Mouse (Mus musculus): ENCODE data around the gene Eipr1. TPM values are rescaled to one million over a fixed set of nuclear protein-coding genes. Genes with fewer than 3 reads are reported as not detected.

Gene Eipr1
- polyA plus RNA-seq, 1 experiment from 2014 or later: 77.0 TPM

DNA sequence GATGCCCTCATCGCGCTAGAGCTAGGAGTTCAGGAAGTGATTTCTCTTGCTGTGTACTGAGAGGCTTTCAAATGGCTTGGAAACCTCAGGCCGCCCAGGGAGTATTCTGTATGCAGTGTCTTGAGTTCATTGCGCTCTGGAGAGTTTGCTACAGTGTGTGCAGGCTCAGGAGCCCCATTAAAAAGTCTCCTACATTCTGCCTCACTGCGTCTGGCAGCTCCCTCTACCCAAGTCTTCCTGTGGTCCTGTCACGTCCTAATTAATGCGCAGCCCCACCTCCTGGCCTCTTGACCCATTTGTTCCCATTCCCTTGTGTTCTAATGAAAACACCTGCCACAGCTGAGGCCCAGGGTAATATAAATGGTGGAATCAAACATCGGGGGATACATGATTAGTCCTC lies 33.3 kb downstream of the Eipr1 start:
- H3K4me2 ChIP-seq (ENCODE audit: low read length): no peak overlapping the region
- no peaks in the 10 kb centered on the region for H3K27me3 ChIP-seq (ENCODE audit: control insufficient read depth, insufficient read depth, low read length)
- ATAC-seq (ENCODE audit: low FRiP score, low TSS enrichment) (no peak; the same call in 1 of the 2 replicates), DNase-seq (peak; percentile 17)
- WGBS: 25% methylated on average over 8 of the region's 8 CpGs
- H3K4me3 ChIP-seq (replicated peaks; ENCODE audit: low read depth, low read length): no peak overlapping the region
- H3K9me3 ChIP-seq (ENCODE audit: control insufficient read depth, low read length): no peaks in the 10 kb centered on the region
- H3K27ac ChIP-seq (replicated peaks; ENCODE audit: low read depth, low read length): peak overlapping the region; percentile 33; the same call in 1 of the 2 replicates
- H3K9ac ChIP-seq (replicated peaks; ENCODE audit: low read length): no peak overlapping the region; the same call in 1 of the 2 replicates
- H3K36me3 ChIP-seq (ENCODE audit: control insufficient read depth, insufficient read depth, low read length): no peaks in the 10 kb centered on the region
- peaks cover 14% of the 10 kb centered on the region for H3K4me1 ChIP-seq (ENCODE audit: control insufficient read depth, insufficient read depth, low read length)

DNA sequence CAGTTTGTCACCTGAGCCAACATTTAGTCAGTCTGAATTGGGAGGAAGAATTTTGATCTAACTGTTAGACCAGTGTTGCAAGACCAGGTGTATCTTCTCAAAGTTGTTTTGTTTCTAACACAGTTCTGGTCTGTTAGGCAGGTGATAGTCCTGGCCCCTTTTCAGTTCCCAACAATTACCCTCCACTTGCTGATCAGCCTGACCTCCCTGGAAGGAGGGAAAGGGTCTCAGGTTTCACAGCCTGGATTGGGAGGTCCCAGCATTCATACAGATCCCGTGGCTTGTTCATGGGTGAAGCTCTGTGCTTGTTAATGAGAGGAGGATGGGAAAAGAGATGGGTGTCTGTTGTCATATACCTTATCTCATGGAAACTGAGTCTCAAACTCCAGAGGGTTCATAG lies 33.7 kb downstream of the Eipr1 start:
- Histone ChIP-seq H3K4me3 (replicated peaks; ENCODE audit: low read depth, low read length) (no peak overlapping the region), H3K9ac (replicated peaks; ENCODE audit: low read length) (no peak overlapping the region), H3K27ac (replicated peaks; ENCODE audit: low read depth, low read length) (no peak overlapping the region), H3K4me1 (ENCODE audit: control insufficient read depth, insufficient read depth, low read length) (peaks cover 14% of the 10 kb centered on the region), H3K36me3 (ENCODE audit: control insufficient read depth, insufficient read depth, low read length) (no peaks in the 10 kb centered on the region), H3K4me2 (ENCODE audit: low read length) (no peak overlapping the region), H3K27me3 (ENCODE audit: control insufficient read depth, insufficient read depth, low read length) (no peaks in the 10 kb centered on the region), H3K9me3 (ENCODE audit: control insufficient read depth, low read length) (no peaks in the 10 kb centered on the region)
- 0% methylated on average over 1 of the region's 1 CpGs for WGBS
- ATAC-seq (ENCODE audit: low FRiP score, low TSS enrichment) (no peak), DNase-seq (no peak)

DNA sequence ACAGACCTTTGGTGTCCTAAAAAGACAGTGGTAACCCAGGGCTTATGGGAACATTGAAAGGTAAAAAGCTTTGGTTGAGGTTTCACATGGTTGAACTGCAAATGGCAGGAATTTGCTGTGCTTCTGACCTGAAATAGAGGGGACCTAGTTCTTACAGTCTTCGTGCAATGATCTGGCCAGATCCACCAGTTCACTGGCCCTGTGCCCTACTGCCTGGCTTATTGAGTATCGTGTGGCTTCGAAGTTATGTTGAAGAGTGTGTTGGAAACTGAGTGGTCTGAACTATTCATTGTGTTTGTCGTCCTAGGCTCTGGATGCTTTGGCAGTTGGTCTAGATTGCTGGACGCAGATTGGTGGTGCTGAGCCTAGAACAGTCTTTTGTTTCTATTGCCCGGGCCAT lies 34.7 kb downstream of the Eipr1 start:
- DNase-seq: no peak
- Histone ChIP-seq H3K27me3 (ENCODE audit: control insufficient read depth, insufficient read depth, low read length) (no peaks in the 10 kb centered on the region), H3K4me2 (ENCODE audit: low read length) (no peak overlapping the region), H3K36me3 (ENCODE audit: control insufficient read depth, insufficient read depth, low read length) (no peaks in the 10 kb centered on the region), H3K27ac (replicated peaks; ENCODE audit: low read depth, low read length) (no peak overlapping the region), H3K9me3 (ENCODE audit: control insufficient read depth, low read length) (no peaks in the 10 kb centered on the region), H3K4me1 (ENCODE audit: control insufficient read depth, insufficient read depth, low read length) (peaks cover 14% of the 10 kb centered on the region), H3K9ac (replicated peaks; ENCODE audit: low read length) (no peak overlapping the region), H3K4me3 (replicated peaks; ENCODE audit: low read depth, low read length) (no peak overlapping the region)
- WGBS: 93% methylated on average over 6 of the region's 6 CpGs
- ATAC-seq (ENCODE audit: low FRiP score, low TSS enrichment): no peak

DNA sequence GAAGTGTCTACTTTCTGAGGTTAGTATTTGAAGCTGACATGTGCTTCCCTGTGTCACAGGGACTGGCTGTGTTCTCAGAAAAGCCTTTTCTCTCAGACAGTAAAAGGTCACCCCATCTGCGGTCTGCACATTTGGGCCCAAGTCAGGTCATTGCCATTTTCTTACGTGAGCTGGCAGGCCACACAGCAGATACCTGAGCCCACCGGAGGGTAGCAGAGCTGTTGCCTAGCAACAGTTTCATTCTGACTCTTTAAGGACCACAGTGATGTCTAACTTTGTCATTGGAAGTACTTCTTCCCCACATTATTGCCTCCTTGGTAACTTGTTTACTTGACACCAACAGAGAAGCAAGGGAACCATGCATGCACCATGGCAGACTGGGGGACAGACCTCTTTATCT lies 41.0 kb downstream of the Eipr1 start:
- H3K9ac ChIP-seq (replicated peaks; ENCODE audit: low read length): no peak overlapping the region
- ATAC-seq (ENCODE audit: low FRiP score, low TSS enrichment): no peak
- no peaks in the 10 kb centered on the region for H3K36me3 ChIP-seq (ENCODE audit: control insufficient read depth, insufficient read depth, low read length)
- 64% methylated on average over 3 of the region's 3 CpGs for WGBS
- no peak overlapping the region for H3K4me3 ChIP-seq (replicated peaks; ENCODE audit: low read depth, low read length)
- H3K4me2 ChIP-seq (ENCODE audit: low read length): no peak overlapping the region
- H3K27ac ChIP-seq (replicated peaks; ENCODE audit: low read depth, low read length): no peak overlapping the region; the same call in 1 of the 2 replicates
- peaks cover 4% of the 10 kb centered on the region; the same call in 1 of the 2 replicates for H3K4me1 ChIP-seq (ENCODE audit: control insufficient read depth, insufficient read depth, low read length)
- peak; percentile 50 for DNase-seq
- no peaks in the 10 kb centered on the region for H3K27me3 ChIP-seq (ENCODE audit: control insufficient read depth, insufficient read depth, low read length)
- H3K9me3 ChIP-seq (ENCODE audit: control insufficient read depth, low read length): no peaks in the 10 kb centered on the region

DNA sequence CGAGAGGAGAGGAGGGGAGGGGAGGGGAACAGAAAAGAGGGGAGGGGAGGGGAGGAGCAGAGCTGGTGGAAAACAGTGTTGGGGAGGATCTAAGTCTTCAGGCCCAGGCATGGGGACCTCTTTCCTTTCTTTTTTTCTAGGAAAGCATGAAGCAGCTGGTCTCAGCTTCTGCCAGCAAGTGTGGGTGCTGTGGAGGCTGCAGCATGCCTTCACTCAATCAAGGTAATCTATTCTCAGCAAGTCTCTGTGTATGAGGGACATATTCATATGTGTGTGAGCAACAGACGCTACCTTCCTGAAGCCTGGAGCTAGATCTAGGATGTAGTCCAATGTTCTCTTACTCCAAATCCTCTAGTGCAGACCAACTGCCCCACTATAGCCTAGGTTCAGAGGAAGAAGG lies 42.1 kb downstream of the Eipr1 start:
- H3K9me3 ChIP-seq (ENCODE audit: control insufficient read depth, low read length): no peaks in the 10 kb centered on the region
- H3K27ac ChIP-seq (replicated peaks; ENCODE audit: low read depth, low read length): no peak overlapping the region
- peaks cover 4% of the 10 kb centered on the region; the same call in 1 of the 2 replicates for H3K4me1 ChIP-seq (ENCODE audit: control insufficient read depth, insufficient read depth, low read length)
- no peaks in the 10 kb centered on the region for H3K27me3 ChIP-seq (ENCODE audit: control insufficient read depth, insufficient read depth, low read length)
- DNase-seq (no peak), ATAC-seq (ENCODE audit: low FRiP score, low TSS enrichment) (no peak)
- no peak overlapping the region for H3K9ac ChIP-seq (replicated peaks; ENCODE audit: low read length)
- no peak overlapping the region for H3K4me2 ChIP-seq (ENCODE audit: low read length)
- WGBS: 59% methylated on average over 2 of the region's 2 CpGs
- H3K36me3 ChIP-seq (ENCODE audit: control insufficient read depth, insufficient read depth, low read length): no peaks in the 10 kb centered on the region
- H3K4me3 ChIP-seq (replicated peaks; ENCODE audit: low read depth, low read length): no peak overlapping the region

DNA sequence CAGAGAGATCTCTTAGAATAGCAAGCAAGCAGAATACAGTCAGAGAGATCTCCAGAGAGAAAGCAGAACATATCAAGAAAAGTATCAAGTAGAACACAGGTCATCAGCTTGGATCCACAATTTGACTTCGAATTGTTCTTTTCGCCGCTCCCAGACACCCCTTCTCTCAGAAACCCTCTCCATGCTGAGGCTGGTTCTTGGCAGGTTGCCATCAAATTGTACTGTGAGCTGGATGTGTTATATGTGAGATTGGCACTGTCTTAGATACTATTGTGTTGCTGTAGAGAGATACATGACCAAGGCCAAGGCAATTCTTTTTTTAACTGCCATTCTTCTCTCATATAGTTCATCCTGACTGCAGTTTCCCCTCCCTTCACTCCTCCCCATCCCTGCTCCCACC lies 43.4 kb downstream of the Eipr1 start:
- Histone ChIP-seq H3K4me1 (ENCODE audit: control insufficient read depth, insufficient read depth, low read length) (peaks cover 10% of the 10 kb centered on the region), H3K9ac (replicated peaks; ENCODE audit: low read length) (no peak overlapping the region), H3K27me3 (ENCODE audit: control insufficient read depth, insufficient read depth, low read length) (no peaks in the 10 kb centered on the region), H3K27ac (replicated peaks; ENCODE audit: low read depth, low read length) (no peak overlapping the region), H3K36me3 (ENCODE audit: control insufficient read depth, insufficient read depth, low read length) (no peaks in the 10 kb centered on the region), H3K9me3 (ENCODE audit: control insufficient read depth, low read length) (no peaks in the 10 kb centered on the region), H3K4me2 (ENCODE audit: low read length) (no peak overlapping the region), H3K4me3 (replicated peaks; ENCODE audit: low read depth, low read length) (no peak overlapping the region)
- DNase-seq: peak; percentile 33
- no peak for ATAC-seq (ENCODE audit: low FRiP score, low TSS enrichment)
- WGBS: 86% methylated on average over 3 of the region's 3 CpGs

DNA sequence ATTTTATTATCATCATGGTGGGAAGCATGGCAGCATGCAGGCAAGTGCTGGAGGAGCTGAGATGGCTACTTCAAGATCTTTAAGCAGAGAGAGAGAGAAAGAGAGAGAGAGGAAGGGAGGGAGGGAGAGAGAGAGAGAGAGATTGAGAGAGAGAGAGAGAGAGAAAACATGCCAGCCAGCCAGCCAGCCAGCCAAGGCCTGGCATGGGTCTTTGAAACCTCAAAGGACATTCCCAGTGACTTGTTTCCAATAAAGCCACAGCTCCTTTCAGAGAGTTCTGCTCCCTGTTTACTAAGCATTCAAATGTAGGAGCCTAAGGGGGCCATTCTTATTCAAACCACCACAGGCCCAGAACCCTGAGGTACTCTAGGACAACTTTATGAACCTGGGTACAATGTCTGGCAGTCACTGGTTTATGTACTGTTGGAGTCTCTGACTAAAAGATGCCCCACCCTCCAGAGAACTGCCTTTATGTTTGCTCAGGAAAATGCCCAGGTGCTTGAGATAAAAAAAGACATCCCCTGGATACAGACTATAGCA lies 45.3 kb downstream of the Eipr1 start:
- Histone ChIP-seq H3K4me2 (ENCODE audit: low read length) (no peak overlapping the region), H3K9me3 (ENCODE audit: control insufficient read depth, low read length) (no peaks in the 10 kb centered on the region), H3K27ac (replicated peaks; ENCODE audit: low read depth, low read length) (0 out of 2 replicates have a peak overlapping the region, but pooled peaks have one; percentile 41), H3K27me3 (ENCODE audit: control insufficient read depth, insufficient read depth, low read length) (no peaks in the 10 kb centered on the region), H3K36me3 (ENCODE audit: control insufficient read depth, insufficient read depth, low read length) (no peaks in the 10 kb centered on the region), H3K4me1 (ENCODE audit: control insufficient read depth, insufficient read depth, low read length) (peaks cover 21% of the 10 kb centered on the region), H3K4me3 (replicated peaks; ENCODE audit: low read depth, low read length) (no peak overlapping the region), H3K9ac (replicated peaks; ENCODE audit: low read length) (no peak overlapping the region)
- no peak for DNase-seq
- no peak for ATAC-seq (ENCODE audit: low FRiP score, low TSS enrichment)

DNA sequence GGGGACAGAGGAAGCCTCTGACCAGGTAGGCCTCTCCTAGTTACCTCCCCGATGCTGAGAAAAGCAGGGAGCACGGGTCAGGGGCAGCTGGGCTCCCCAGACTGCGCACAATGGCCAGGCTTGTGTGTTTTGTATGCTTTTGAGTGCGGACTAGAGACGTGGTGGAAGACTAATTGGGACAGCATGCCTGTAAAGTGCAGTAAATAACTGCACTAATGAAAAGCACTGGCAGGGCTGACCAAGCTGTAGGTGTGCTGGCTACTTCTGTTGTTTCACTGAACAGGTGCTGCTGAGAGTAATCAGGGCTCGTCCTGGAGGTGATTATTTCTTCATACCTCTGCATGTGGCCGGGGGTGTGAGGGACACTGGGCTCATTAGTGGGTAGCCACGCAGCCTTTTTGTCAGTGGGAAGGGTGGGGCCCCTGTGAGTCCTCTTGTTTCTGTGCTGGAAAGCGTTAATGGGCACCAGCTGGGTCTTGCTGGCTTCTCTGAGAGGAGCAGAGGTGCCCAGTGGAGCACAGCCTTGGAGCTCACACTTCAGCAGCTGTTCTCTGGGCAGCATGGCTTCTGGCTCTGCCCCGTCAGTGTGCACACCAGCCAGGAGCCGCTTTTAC lies 48.3 kb downstream of the Eipr1 start:
- H3K9ac ChIP-seq (replicated peaks; ENCODE audit: low read length): no peak overlapping the region
- peak; percentile 35 for DNase-seq
- 52% methylated on average over 11 of the region's 11 CpGs for WGBS

DNA sequence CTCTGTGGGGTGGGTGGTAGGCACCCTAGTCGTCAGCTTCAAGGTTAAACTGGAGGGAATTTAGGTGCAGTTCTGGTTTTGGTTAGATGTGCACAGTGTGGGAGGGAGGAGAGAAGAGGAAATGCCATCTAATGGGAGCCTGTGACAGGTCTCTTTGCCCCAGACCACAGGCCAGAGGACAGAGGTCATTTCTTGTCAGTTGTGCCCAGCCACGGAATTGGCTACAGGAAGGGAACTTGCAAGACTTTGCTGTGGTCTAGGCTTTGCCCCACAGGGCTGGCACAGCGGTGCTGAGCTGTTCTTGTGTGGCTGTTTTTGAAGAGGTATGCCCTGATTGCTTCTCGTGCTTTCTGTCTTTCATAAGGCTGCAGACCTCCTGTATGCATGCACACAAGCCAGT lies 48.8 kb downstream of the Eipr1 start:
- H3K27ac ChIP-seq (replicated peaks; ENCODE audit: low read depth, low read length): peak overlapping the region; percentile 68; the same call in 1 of the 2 replicates
- H3K4me2 ChIP-seq (ENCODE audit: low read length): no peak overlapping the region
- no peak overlapping the region for H3K9ac ChIP-seq (replicated peaks; ENCODE audit: low read length)
- ATAC-seq (ENCODE audit: low FRiP score, low TSS enrichment) (no peak), DNase-seq (no peak)
- no peak overlapping the region for H3K4me3 ChIP-seq (replicated peaks; ENCODE audit: low read depth, low read length)
- H3K36me3 ChIP-seq (ENCODE audit: control insufficient read depth, insufficient read depth, low read length): no peaks in the 10 kb centered on the region
- H3K27me3 ChIP-seq (ENCODE audit: control insufficient read depth, insufficient read depth, low read length): no peaks in the 10 kb centered on the region
- peaks cover 32% of the 10 kb centered on the region for H3K4me1 ChIP-seq (ENCODE audit: control insufficient read depth, insufficient read depth, low read length)
- H3K9me3 ChIP-seq (ENCODE audit: control insufficient read depth, low read length): no peaks in the 10 kb centered on the region
- WGBS: 77% methylated on average over 4 of the region's 4 CpGs

More for the DNA sequence above, 48.3 kb downstream of the Eipr1 start:
- Histone ChIP-seq H3K9me3 (ENCODE audit: control insufficient read depth, low read length) (no peaks in the 10 kb centered on the region), H3K4me3 (replicated peaks; ENCODE audit: low read depth, low read length) (no peak overlapping the region), H3K4me2 (ENCODE audit: low read length) (no peak overlapping the region), H3K27ac (replicated peaks; ENCODE audit: low read depth, low read length) (peak overlapping the region; percentile 68), H3K36me3 (ENCODE audit: control insufficient read depth, insufficient read depth, low read length) (no peaks in the 10 kb centered on the region), H3K27me3 (ENCODE audit: control insufficient read depth, insufficient read depth, low read length) (no peaks in the 10 kb centered on the region), H3K4me1 (ENCODE audit: control insufficient read depth, insufficient read depth, low read length) (peaks cover 27% of the 10 kb centered on the region)
- peak; percentile 58; the same call in 1 of the 2 replicates for ATAC-seq (ENCODE audit: low FRiP score, low TSS enrichment)

Measured in midbrain, embryonic 14.5 days (tissue).